Mouse (Mus musculus) heart, adult 2 months (tissue): ENCODE measurements around the gene Olfr527. TPM values are rescaled to one million over a fixed set of nuclear protein-coding genes. Genes with fewer than 3 reads are reported as not detected.

ENCODE experiments used
- DNase-seq, 2 experiments: peaks; one replicate each; pipeline ENCODE4 v3.0.0; 2021
- H3K27ac ChIP-seq: fragments of 200-600 bp; 2 replicates; pipeline ENCODE4 v1.8.1; 2022
- H3K27me3 ChIP-seq: fragments of 200-500 bp; 2 replicates; pipeline ENCODE4 v1.6.1; 2012; ENCODE audit warnings: mild to moderate bottlenecking, low read length, inconsistent platforms, mixed read lengths; ENCODE audit not compliant: control insufficient read depth, insufficient read depth
- H3K36me3 ChIP-seq: fragments of 200-500 bp; 2 replicates; pipeline ENCODE4 v1.6.1; 2012; ENCODE audit warnings: low read length, inconsistent platforms; ENCODE audit not compliant: control insufficient read depth, insufficient read depth
- H3K4me1 ChIP-seq: fragments of 200-500 bp; 2 replicates; pipeline ENCODE4 v1.6.1; 2011; ENCODE audit warnings: low read length; ENCODE audit not compliant: control insufficient read depth, insufficient read depth
- H3K4me3 ChIP-seq: fragments of 200-600 bp; 2 replicates; pipeline ENCODE4 v1.8.1; 2022
- H3K79me2 ChIP-seq: fragments of 200-500 bp; replicated peaks from 2 replicates; pipeline ENCODE4 v1.6.1; 2012; ENCODE audit warnings: mild to moderate bottlenecking, inconsistent platforms, low read length, moderate library complexity, mixed read lengths; ENCODE audit not compliant: control insufficient read depth, insufficient read depth
- H3K9ac ChIP-seq: fragments of 200-500 bp; 2 replicates; pipeline ENCODE4 v1.6.1; 2012; ENCODE audit warnings: low read depth, mild to moderate bottlenecking, control low read depth, inconsistent platforms, low read length, mixed read lengths
- CTCF ChIP-seq: fragments of 200-600 bp; IDR thresholded peaks from 2 replicates; pipeline ENCODE4 v1.8.1; 2022; ENCODE audit warnings: antibody characterized with exemption, mild to moderate bottlenecking, moderate library complexity
- EP300 ChIP-seq: fragments of 200-500 bp; IDR thresholded peaks from 2 replicates; pipeline ENCODE4 v1.6.1; 2011; ENCODE audit warnings: low read depth, low read length, control low read depth; ENCODE audit not compliant: insufficient read depth
- POLR2A ChIP-seq: fragments of 200-500 bp; IDR thresholded peaks from 2 replicates; pipeline ENCODE4 v1.6.1; 2011; ENCODE audit warnings: mild to moderate bottlenecking, low read depth, low read length, control low read depth; ENCODE audit not compliant: insufficient read depth
- WGBS: fragments of 180-500 bp; shearing (Covaris S2); methylation state at CpG from one replicate; pipeline ENCODE4 v1.1.7; 2018; 5-methylcytosine and 5-hydroxymethylcytosine counted together
- intact Hi-C: fragments of 180-260 bp; cut with DNase I; formaldehyde crosslinking; loops from one replicate; pipeline ENCODE4 v1.15.1; 2025
- long read RNA-seq: library from polyadenylated mRNA; stranded (forward); transcript quantifications from one replicate; pipeline ENCODE4 v2.0.0, GENCODE M21; 2021
- polyA plus RNA-seq: library from polyadenylated mRNA; depleted of rRNA; stranded (reverse); fragments of >200 nt; gene quantifications from 2 replicates; pipeline ENCODE4 v1.2.3, GENCODE M21; 2012; rRNA removed
- total RNA-seq, 2 experiments: library from RNA; stranded (reverse); gene quantifications; 2 replicates each; pipeline ENCODE4 v1.2.3; 2021

Olfr527 gene
- total RNA-seq, result not detected
- not detected in 2 replicates for polyA plus RNA-seq
- long read RNA-seq, result 0 reads

GRCm38 (mm10) chr7:140333717-140334116 is at the start of gene Olfr527:
Gene Olfr527 (plus strand): TSS chr7:140334017.
- H3K79me2 ChIP-seq, result no peaks in the 10 kb centered on the region

GRCm38 (mm10) chr7:140295746-140296145 is 38.1 kb upstream of the Olfr527 start:
- Histone ChIP-seq H3K27me3 (no peaks in the 10 kb centered on the region), H3K27ac (no peak overlapping the region), H3K9ac (no peak overlapping the region), H3K79me2 (no peaks in the 10 kb centered on the region), H3K4me1 (no peaks in the 10 kb centered on the region), H3K36me3 (no peaks in the 10 kb centered on the region), H3K4me3 (no peak overlapping the region)
- intact Hi-C loops, result no loop called here
- DNase-seq, result no peak
- no peak for TF ChIP-seq EP300
- TF ChIP-seq POLR2A, result no peak
- TF ChIP-seq CTCF, result no peak
- WGBS, result 89% methylated on average over 9 of the region's 9 CpGs

More at GRCm38 (mm10) chr7:140333717-140334116, at the start of gene Olfr527:
- TF ChIP-seq CTCF, result no peak
- no peak for TF ChIP-seq EP300
- TF ChIP-seq POLR2A, result no peak
- Histone ChIP-seq H3K27me3 (no peaks in the 10 kb centered on the region), H3K4me3 (no peak within 1 kb of the TSS), H3K4me1 (no peaks in the 10 kb centered on the region), H3K27ac (no peak within 1 kb of the TSS), H3K36me3 (no peaks in the 10 kb centered on the region), H3K9ac (no peak within 1 kb of the TSS)
- WGBS, result 68% methylated on average over 2 of the region's 2 CpGs
- no peak for DNase-seq
- intact Hi-C loops, result no loop called here

- TF ChIP-seq EP300, result no peak
- no peak for TF ChIP-seq CTCF
- TF ChIP-seq POLR2A, result no peak
- Histone ChIP-seq H3K79me2 (no peaks in the 10 kb centered on the region), H3K27ac (no peak overlapping the region), H3K27me3 (no peaks in the 10 kb centered on the region), H3K4me3 (no peak overlapping the region), H3K36me3 (no peaks in the 10 kb centered on the region), H3K4me1 (no peaks in the 10 kb centered on the region), H3K9ac (no peak overlapping the region)
- intact Hi-C loops, result no loop called here
- DNase-seq, result no peak
- WGBS, result 68% methylated on average over 6 of the region's 6 CpGs
Observed at GRCm38 (mm10) chr7:140296876-140297275, 36.9 kb upstream of the Olfr527 start.

GRCm38 (mm10) chr7:140299416-140299815 is 34.4 kb upstream of the Olfr527 start:
- TF ChIP-seq CTCF (no peak), EP300 (no peak), POLR2A (no peak)
- 80% methylated on average over 3 of the region's 3 CpGs for WGBS
- no peak overlapping the region for H3K27ac ChIP-seq

GRCm38 (mm10) chr7:140319861-140320385 is 13.9 kb upstream of the Olfr527 start:
- 76% methylated on average over 3 of the region's 3 CpGs for WGBS
- Histone ChIP-seq H3K27me3 (no peaks in the 10 kb centered on the region), H3K9ac (no peak overlapping the region), H3K4me3 (no peak overlapping the region), H3K27ac (no peak overlapping the region), H3K4me1 (no peaks in the 10 kb centered on the region), H3K36me3 (no peaks in the 10 kb centered on the region), H3K79me2 (no peaks in the 10 kb centered on the region)
- no peak for TF ChIP-seq EP300
- TF ChIP-seq POLR2A, result no peak
- TF ChIP-seq CTCF, result no peak
- intact Hi-C loops, result no loop called here
- DNase-seq, result no peak

More at GRCm38 (mm10) chr7:140299416-140299815, 34.4 kb upstream of the Olfr527 start:
- Histone ChIP-seq H3K4me1 (no peaks in the 10 kb centered on the region), H3K79me2 (no peaks in the 10 kb centered on the region), H3K36me3 (no peaks in the 10 kb centered on the region), H3K9ac (no peak overlapping the region), H3K27me3 (no peaks in the 10 kb centered on the region), H3K4me3 (no peak overlapping the region)
- intact Hi-C loops, result no loop called here
- no peak for DNase-seq

GRCm38 (mm10) chr7:140320558-140320957 is 13.3 kb upstream of the Olfr527 start, which contains the start of gene Olfr525:
Gene Olfr525 (plus strand): TSS chr7:140320858.
- Histone ChIP-seq H3K36me3 (no peaks in the 10 kb centered on the region), H3K79me2 (no peaks in the 10 kb centered on the region), H3K9ac (no peak within 1 kb of the TSS), H3K4me1 (no peaks in the 10 kb centered on the region), H3K4me3 (no peak within 1 kb of the TSS), H3K27me3 (no peaks in the 10 kb centered on the region), H3K27ac (no peak within 1 kb of the TSS)
- TF ChIP-seq EP300 (no peak), POLR2A (no peak)
- intact Hi-C loops, result no loop called here
- DNase-seq, result no peak
- WGBS, result 62% methylated on average over 1 of the region's 1 CpGs
